Mouse (Mus musculus): ENCODE measurements around the gene Cacna1g. TPM values are rescaled to one million over a fixed set of nuclear protein-coding genes. Genes with fewer than 3 reads are reported as not detected.
A peak's percentile ranks its signal among the peaks of the same experiment; 100 is the strongest.

Cacna1g gene
- polyA plus RNA-seq, 1 experiment from 2014 or later = 7.6 TPM

- H3K9me3 ChIP-seq (ENCODE audit: control insufficient read depth, low read length) = no peaks in the 10 kb centered on the region
- peaks cover 2% of the 10 kb centered on the region for H3K4me1 ChIP-seq (ENCODE audit: control insufficient read depth, insufficient read depth, low read length)
- H3K27ac ChIP-seq (ENCODE audit: low read depth, low read length) = no peak overlapping the region
- no peak for DNase-seq (ENCODE audit: low spot score, missing footprints)
- no peak overlapping the region for H3K4me3 ChIP-seq (ENCODE audit: low read depth, low read length)
- no peaks in the 10 kb centered on the region for H3K36me3 ChIP-seq (ENCODE audit: control insufficient read depth, insufficient read depth, low read length)
- no peak overlapping the region for H3K9ac ChIP-seq (ENCODE audit: low read length)
- H3K4me2 ChIP-seq = no peak overlapping the region
- H3K27me3 ChIP-seq (ENCODE audit: control insufficient read depth, insufficient read depth, low read length) = no peaks in the 10 kb centered on the region
- 92% methylated on average over 9 of the region's 9 CpGs for WGBS
- ATAC-seq (ENCODE audit: low FRiP score) = no peak
These were observed 10.6 kb upstream of the Cacna1g start for GRCm38 (mm10) chr11:94484636-94485035.

- no peak for ATAC-seq (ENCODE audit: low FRiP score)
- Histone ChIP-seq H3K4me2 (no peak overlapping the region), H3K27ac (ENCODE audit: low read depth, low read length) (no peak overlapping the region), H3K4me1 (ENCODE audit: control insufficient read depth, insufficient read depth, low read length) (peaks cover 2% of the 10 kb centered on the region), H3K36me3 (ENCODE audit: control insufficient read depth, insufficient read depth, low read length) (no peaks in the 10 kb centered on the region), H3K4me3 (ENCODE audit: low read depth, low read length) (no peak overlapping the region), H3K27me3 (ENCODE audit: control insufficient read depth, insufficient read depth, low read length) (no peaks in the 10 kb centered on the region), H3K9ac (ENCODE audit: low read length) (no peak overlapping the region), H3K9me3 (ENCODE audit: control insufficient read depth, low read length) (no peaks in the 10 kb centered on the region)
- WGBS = 85% methylated on average over 14 of the region's 14 CpGs
- DNase-seq (ENCODE audit: low spot score, missing footprints) = no peak
These were observed 9.9 kb upstream of the Cacna1g start for GRCm38 (mm10) chr11:94483921-94484320.

- Histone ChIP-seq H3K27me3 (ENCODE audit: control insufficient read depth, insufficient read depth, low read length) (no peaks in the 10 kb centered on the region), H3K9ac (ENCODE audit: low read length) (no peak overlapping the region), H3K4me3 (ENCODE audit: low read depth, low read length) (no peak overlapping the region), H3K9me3 (ENCODE audit: control insufficient read depth, low read length) (no peaks in the 10 kb centered on the region), H3K27ac (ENCODE audit: low read depth, low read length) (no peak overlapping the region), H3K4me1 (ENCODE audit: control insufficient read depth, insufficient read depth, low read length) (peaks cover 2% of the 10 kb centered on the region), H3K4me2 (no peak overlapping the region), H3K36me3 (ENCODE audit: control insufficient read depth, insufficient read depth, low read length) (no peaks in the 10 kb centered on the region)
- no peak for ATAC-seq (ENCODE audit: low FRiP score)
- DNase-seq (ENCODE audit: low spot score, missing footprints) = no peak
- 73% methylated on average over 11 of the region's 11 CpGs for WGBS
These were observed 9.4 kb upstream of the Cacna1g start for GRCm38 (mm10) chr11:94483436-94483835.

- H3K27me3 ChIP-seq (ENCODE audit: control insufficient read depth, insufficient read depth, low read length) = no peaks in the 10 kb centered on the region
- DNase-seq (ENCODE audit: low spot score, missing footprints) = no peak
These were observed 8.7 kb upstream of the Cacna1g start for GRCm38 (mm10) chr11:94482738-94483137.

GRCm38 (mm10) chr11:94481963-94482362 is 8.0 kb upstream of the Cacna1g start:
- H3K4me2 ChIP-seq = no peak overlapping the region
- no peaks in the 10 kb centered on the region for H3K27me3 ChIP-seq (ENCODE audit: control insufficient read depth, insufficient read depth, low read length)
- H3K4me1 ChIP-seq (ENCODE audit: control insufficient read depth, insufficient read depth, low read length) = peaks cover 2% of the 10 kb centered on the region; the same call in 1 of the 2 replicates
- no peak for ATAC-seq (ENCODE audit: low FRiP score)
- no peaks in the 10 kb centered on the region for H3K36me3 ChIP-seq (ENCODE audit: control insufficient read depth, insufficient read depth, low read length)
- no peak overlapping the region for H3K9ac ChIP-seq (ENCODE audit: low read length)
- H3K4me3 ChIP-seq (ENCODE audit: low read depth, low read length) = no peak overlapping the region
- no peaks in the 10 kb centered on the region for H3K9me3 ChIP-seq (ENCODE audit: control insufficient read depth, low read length)
- DNase-seq (ENCODE audit: low spot score, missing footprints) = no peak
- no peak overlapping the region for H3K27ac ChIP-seq (ENCODE audit: low read depth, low read length)
- 90% methylated on average over 7 of the region's 7 CpGs for WGBS

More at GRCm38 (mm10) chr11:94482738-94483137, 8.7 kb upstream of the Cacna1g start:
- H3K9me3 ChIP-seq (ENCODE audit: control insufficient read depth, low read length) = no peaks in the 10 kb centered on the region
- no peak for ATAC-seq (ENCODE audit: low FRiP score)
- H3K36me3 ChIP-seq (ENCODE audit: control insufficient read depth, insufficient read depth, low read length) = no peaks in the 10 kb centered on the region
- H3K4me3 ChIP-seq (ENCODE audit: low read depth, low read length) = no peak overlapping the region
- no peak overlapping the region for H3K9ac ChIP-seq (ENCODE audit: low read length)
- WGBS = 93% methylated on average over 11 of the region's 11 CpGs
- peaks cover 2% of the 10 kb centered on the region for H3K4me1 ChIP-seq (ENCODE audit: control insufficient read depth, insufficient read depth, low read length)
- no peak overlapping the region for H3K27ac ChIP-seq (ENCODE audit: low read depth, low read length)
- H3K4me2 ChIP-seq = no peak overlapping the region

GRCm38 (mm10) chr11:94480382-94480781 is 6.4 kb upstream of the Cacna1g start:
- DNase-seq (ENCODE audit: low spot score, missing footprints) = no peak
- H3K4me1 ChIP-seq (ENCODE audit: control insufficient read depth, insufficient read depth, low read length) = peaks cover 7% of the 10 kb centered on the region
- H3K9me3 ChIP-seq (ENCODE audit: control insufficient read depth, low read length) = no peaks in the 10 kb centered on the region
- WGBS = 80% methylated on average over 9 of the region's 9 CpGs
- H3K9ac ChIP-seq (ENCODE audit: low read length) = no peak overlapping the region
- H3K4me3 ChIP-seq (ENCODE audit: low read depth, low read length) = no peak overlapping the region
- no peak overlapping the region for H3K27ac ChIP-seq (ENCODE audit: low read depth, low read length)
- peaks cover 8% of the 10 kb centered on the region; the same call in 1 of the 2 replicates for H3K27me3 ChIP-seq (ENCODE audit: control insufficient read depth, insufficient read depth, low read length)
- ATAC-seq (ENCODE audit: low FRiP score) = no peak
- no peak overlapping the region for H3K4me2 ChIP-seq
- H3K36me3 ChIP-seq (ENCODE audit: control insufficient read depth, insufficient read depth, low read length) = no peaks in the 10 kb centered on the region

GRCm38 (mm10) chr11:94477651-94478050 is 3.7 kb upstream of the Cacna1g start:
- DNase-seq (ENCODE audit: low spot score, missing footprints) (no peak), ATAC-seq (ENCODE audit: low FRiP score) (no peak)
- no peak overlapping the region for H3K27ac ChIP-seq (ENCODE audit: low read depth, low read length)
- H3K27me3 ChIP-seq (ENCODE audit: control insufficient read depth, insufficient read depth, low read length) = peaks cover 18% of the 10 kb centered on the region; the same call in 1 of the 2 replicates
- H3K4me2 ChIP-seq = no peak overlapping the region
- H3K9me3 ChIP-seq (ENCODE audit: control insufficient read depth, low read length) = no peaks in the 10 kb centered on the region
- no peaks in the 10 kb centered on the region for H3K36me3 ChIP-seq (ENCODE audit: control insufficient read depth, insufficient read depth, low read length)
- no peak overlapping the region for H3K4me3 ChIP-seq (ENCODE audit: low read depth, low read length)
- peaks cover 16% of the 10 kb centered on the region for H3K4me1 ChIP-seq (ENCODE audit: control insufficient read depth, insufficient read depth, low read length)
- WGBS = 65% methylated on average over 6 of the region's 6 CpGs
- H3K9ac ChIP-seq (ENCODE audit: low read length) = no peak overlapping the region

GRCm38 (mm10) chr11:94475722-94476121 is 1.7 kb upstream of the Cacna1g start:
- no peaks in the 10 kb centered on the region for H3K36me3 ChIP-seq (ENCODE audit: control insufficient read depth, insufficient read depth, low read length)
- no peak overlapping the region for H3K9ac ChIP-seq (ENCODE audit: low read length)
- no peak overlapping the region for H3K4me2 ChIP-seq
- no peaks in the 10 kb centered on the region for H3K9me3 ChIP-seq (ENCODE audit: control insufficient read depth, low read length)
- H3K4me1 ChIP-seq (ENCODE audit: control insufficient read depth, insufficient read depth, low read length) = peaks cover 33% of the 10 kb centered on the region
- WGBS = 13% methylated on average over 11 of the region's 11 CpGs
- DNase-seq (ENCODE audit: low spot score, missing footprints) = no peak
- no peak overlapping the region; the same call in 1 of the 2 replicates for H3K27ac ChIP-seq (ENCODE audit: low read depth, low read length)
- peaks cover 18% of the 10 kb centered on the region; the same call in 1 of the 2 replicates for H3K27me3 ChIP-seq (ENCODE audit: control insufficient read depth, insufficient read depth, low read length)
- H3K4me3 ChIP-seq (ENCODE audit: low read depth, low read length) = no peak overlapping the region
- no peak for ATAC-seq (ENCODE audit: low FRiP score)

GRCm38 (mm10) chr11:94474544-94474910 is 529 bp upstream of the Cacna1g start:
- Histone ChIP-seq H3K27ac (ENCODE audit: low read depth, low read length) (no peak overlapping the region), H3K9me3 (ENCODE audit: control insufficient read depth, low read length) (no peaks in the 10 kb centered on the region), H3K36me3 (ENCODE audit: control insufficient read depth, insufficient read depth, low read length) (no peaks in the 10 kb centered on the region), H3K9ac (ENCODE audit: low read length) (no peak overlapping the region), H3K27me3 (ENCODE audit: control insufficient read depth, insufficient read depth, low read length) (peaks cover 18% of the 10 kb centered on the region; the same call in 1 of the 2 replicates), H3K4me3 (ENCODE audit: low read depth, low read length) (peak overlapping the region; percentile 72), H3K4me2 (peak overlapping the region; percentile 98), H3K4me1 (ENCODE audit: control insufficient read depth, insufficient read depth, low read length) (peaks cover 42% of the 10 kb centered on the region)
- WGBS = 1% methylated on average over 11 of the region's 11 CpGs
- ATAC-seq (ENCODE audit: low FRiP score) (no peak), DNase-seq (ENCODE audit: low spot score, missing footprints) (peak; percentile 93)

All from midbrain, embryonic 11.5 days (tissue).